Mouse (Mus musculus) forelimb bud, embryonic 11.5 days (tissue): ENCODE data around the gene Osbpl5.
A peak's percentile ranks its signal among the peaks of the same experiment; 100 is the strongest.
"Not testable (repeated sequence)": the region's sequence is repeated elsewhere in the genome, so short reads cannot be mapped to it uniquely, and the experiment has no call there.

Experiments
- DNase-seq: peaks from one replicate; pipeline ENCODE4 v3.0.0-alpha.2; 2012; ENCODE audit warnings: low read depth, low spot score

The Osbpl5 gene

GRCm38 (mm10) chr7:143649034-143649768, 107.6 kb downstream of the Osbpl5 start, which contains the start of gene Tnfrsf22:
Tnfrsf22 (minus strand) TSS chr7:143649661.
- DNase-seq: peak; percentile 78

- not testable (repeated sequence) for DNase-seq
Observed at GRCm38 (mm10) chr7:143643949-143644348, 112.8 kb downstream of the Osbpl5 start.
